Mouse (Mus musculus) forebrain, postnatal 0 days (tissue): Measurements from ENCODE around the gene Dnajc3. TPM values are rescaled to one million over a fixed set of nuclear protein-coding genes. Genes with fewer than 3 reads are reported as not detected.

Source experiments
- ATAC-seq: fragments of 200-750 bp; cut with Nextera tagmentation; 2 replicates; pipeline ENCODE4 v1.8.0; 2017; ENCODE audit warnings: mild to moderate bottlenecking, moderate library complexity
- DNase-seq: peaks from one replicate; pipeline ENCODE4 v3.0.0-alpha.2; 2015
- H3K27ac ChIP-seq: fragments of 300-500 bp; sonication (generic); 2 replicates; pipeline ENCODE4 v1.5.1; 2014; ENCODE audit warnings: low read depth, mild to moderate bottlenecking, antibody characterized with exemption, low read length, moderate library complexity, mixed read lengths
- H3K27me3 ChIP-seq: fragments of 300-500 bp; sonication (generic); 2 replicates; pipeline ENCODE4 v1.6.1; 2014; ENCODE audit warnings: mild to moderate bottlenecking, low read length, mixed read lengths; ENCODE audit not compliant: insufficient read depth
- H3K36me3 ChIP-seq: fragments of 300-500 bp; sonication (generic); 2 replicates; pipeline ENCODE4 v1.6.1; 2014; ENCODE audit warnings: mild to moderate bottlenecking, moderate library complexity; ENCODE audit not compliant: insufficient read depth
- H3K4me1 ChIP-seq: fragments of 300-500 bp; sonication (generic); 2 replicates; pipeline ENCODE4 v1.6.1; 2014; ENCODE audit warnings: antibody characterized with exemption; ENCODE audit not compliant: insufficient read depth
- H3K4me2 ChIP-seq: fragments of 300-500 bp; sonication (generic); 2 replicates; pipeline ENCODE4 v1.6.1; 2014; ENCODE audit warnings: low read depth, mild to moderate bottlenecking, moderate library complexity
- H3K4me3 ChIP-seq: fragments of 300-500 bp; sonication (generic); 2 replicates; pipeline ENCODE4 v1.5.1; 2014; ENCODE audit warnings: low read depth, low read length, mixed read lengths
- H3K9ac ChIP-seq: fragments of 300-500 bp; sonication (generic); 2 replicates; pipeline ENCODE4 v1.6.1; 2014; ENCODE audit warnings: mild to moderate bottlenecking
- H3K9me3 ChIP-seq: fragments of 300-500 bp; sonication (generic); 2 replicates; pipeline ENCODE4 v1.6.1; 2016; ENCODE audit warnings: low read length
- CTCF ChIP-seq: sonication (generic); IDR thresholded peaks from 2 replicates; pipeline ENCODE4 v1.5.1; 2016; ENCODE audit warnings: antibody characterized with exemption, control low read depth, low read depth
- WGBS: fragments of 180-500 bp; shearing (Covaris S2); extraction: QIAGEN DNeasy Blood & Tissue Kit; methylation state at CpG from one replicate; pipeline ENCODE4 v1.1.7; 2014; 5-methylcytosine and 5-hydroxymethylcytosine counted together
- polyA plus RNA-seq: library from polyadenylated mRNA; unstranded; fragments of >200 nt; fragmentation: Nextera tagmentation; extraction: Ambion mirVana; gene quantifications from 2 replicates; pipeline ENCODE4 v1.2.1, GENCODE M21; 2015
- total RNA-seq: library from RNA; depleted of rRNA; stranded (reverse); fragments of >200 nt; gene quantifications from 2 replicates; pipeline ENCODE4 v1.2.3, GENCODE M21; 2014

Dnajc3 gene
- total and polyA plus RNA-seq, 2 experiments from 2014 or later, result 19.4 to 27.0 TPM

DNA sequence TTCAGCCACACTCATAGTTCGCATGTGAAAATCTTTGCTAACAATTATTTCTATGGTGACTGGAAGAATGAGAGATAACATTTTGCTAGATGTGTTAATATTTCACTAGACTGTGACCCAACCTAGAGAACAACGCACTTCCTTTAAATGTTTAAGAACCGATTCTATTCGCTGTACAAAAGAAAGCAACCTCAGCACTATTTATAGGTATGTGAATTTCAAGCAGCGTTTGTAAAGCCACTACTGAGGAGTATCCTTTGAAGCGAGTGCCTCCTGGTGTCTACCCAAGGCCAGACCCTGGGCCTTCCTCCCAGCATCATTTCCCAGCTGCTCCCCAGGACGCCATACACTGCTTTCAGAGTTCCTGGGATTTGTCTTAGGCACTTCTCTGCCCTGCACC lies 17.1 kb upstream of the Dnajc3 start:
- no peak overlapping the region for H3K9ac ChIP-seq

DNA sequence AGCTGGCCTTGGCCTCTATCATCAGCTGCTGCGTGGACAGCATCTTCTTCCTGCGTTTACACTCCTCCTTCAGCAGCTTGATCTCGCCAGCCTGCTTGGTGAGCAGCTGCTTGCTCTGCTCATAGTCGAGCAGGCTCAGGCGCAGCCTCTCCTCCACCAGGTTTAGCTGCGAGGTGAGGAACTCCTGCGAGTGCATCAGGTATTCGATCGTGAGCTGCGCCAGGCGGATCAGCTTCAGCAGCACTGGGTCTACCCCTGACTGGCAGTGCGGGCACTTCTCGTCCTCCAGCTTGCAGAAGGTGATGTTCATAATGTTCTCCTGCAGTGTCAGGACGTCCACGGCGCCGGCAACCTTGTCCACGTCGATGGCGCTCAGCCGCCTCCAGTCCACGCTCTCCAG lies 15.5 kb upstream of the Dnajc3 start:
- Histone ChIP-seq H3K27ac (no peak overlapping the region), H3K27me3 (no peaks in the 10 kb centered on the region), H3K9ac (peak overlapping the region; percentile 50), H3K36me3 (peaks cover 10% of the 10 kb centered on the region), H3K4me2 (peak overlapping the region; percentile 91), H3K9me3 (no peaks in the 10 kb centered on the region), H3K4me1 (peaks cover 35% of the 10 kb centered on the region), H3K4me3 (peak overlapping the region; percentile 40)
- DNase-seq, result peak; percentile 34
- WGBS, result 24% methylated on average over 22 of the region's 22 CpGs
- 0 out of 2 replicates have a peak, but pooled peaks have one; percentile 2 for ATAC-seq
- no peak for TF ChIP-seq CTCF

More for the DNA sequence above, 17.1 kb upstream of the Dnajc3 start:
- 58% methylated on average over 7 of the region's 7 CpGs for WGBS
- TF ChIP-seq CTCF, result no peak
- DNase-seq, result no peak
- Histone ChIP-seq H3K36me3 (peaks cover 16% of the 10 kb centered on the region), H3K27me3 (no peaks in the 10 kb centered on the region), H3K9me3 (no peaks in the 10 kb centered on the region), H3K4me3 (no peak overlapping the region), H3K4me1 (peaks cover 31% of the 10 kb centered on the region), H3K27ac (no peak overlapping the region), H3K4me2 (peak overlapping the region; percentile 9; the same call in 1 of the 2 replicates)
- ATAC-seq, result no peak

- H3K4me2 ChIP-seq, result peak overlapping the region; percentile 91
- no peak overlapping the region for H3K27ac ChIP-seq
- WGBS, result 1% methylated on average over 47 of the region's 47 CpGs
- H3K27me3 ChIP-seq, result no peaks in the 10 kb centered on the region
- H3K4me1 ChIP-seq, result peaks cover 35% of the 10 kb centered on the region
- H3K9me3 ChIP-seq, result no peaks in the 10 kb centered on the region
- peaks cover 10% of the 10 kb centered on the region for H3K36me3 ChIP-seq
- no peak for TF ChIP-seq CTCF
- H3K4me3 ChIP-seq, result peak overlapping the region; percentile 40
- H3K9ac ChIP-seq, result peak overlapping the region; percentile 50
- no peak for DNase-seq
- ATAC-seq, result peak; percentile 1; the same call in 1 of the 2 replicates
Observed at GRCm38 (mm10) chr14:118922667-118923184, 15.1 kb upstream of the Dnajc3 start.

GRCm38 (mm10) chr14:118924673-118925615 lies 12.8 kb upstream of the Dnajc3 start, which contains the start of gene Dzip1:
Gene Dzip1, minus strand, starts transcription at chr14:118925460.
- 2% methylated on average over 51 of the region's 55 CpGs for WGBS
- peak; percentile 97 for ATAC-seq
- peak; percentile 27; the same call in 1 of the 2 replicates for TF ChIP-seq CTCF
- peak within 1 kb of the TSS; percentile 70 for H3K4me3 ChIP-seq
- no peaks in the 10 kb centered on the region for H3K27me3 ChIP-seq
- H3K4me1 ChIP-seq, result peaks cover 35% of the 10 kb centered on the region
- H3K9ac ChIP-seq, result peak within 1 kb of the TSS; percentile 86
- peak; percentile 92 for DNase-seq
- peak within 1 kb of the TSS; percentile 87 for H3K27ac ChIP-seq
- H3K4me2 ChIP-seq, result peak within 1 kb of the TSS; percentile 91
- H3K36me3 ChIP-seq, result no peaks in the 10 kb centered on the region
- no peaks in the 10 kb centered on the region for H3K9me3 ChIP-seq

- ATAC-seq (no peak), DNase-seq (no peak)
- H3K4me3 ChIP-seq, result no peak overlapping the region
- H3K4me2 ChIP-seq, result no peak overlapping the region
- H3K4me1 ChIP-seq, result peaks cover 14% of the 10 kb centered on the region
- 80% methylated on average over 3 of the region's 3 CpGs for WGBS
- H3K36me3 ChIP-seq, result no peaks in the 10 kb centered on the region
- H3K9ac ChIP-seq, result no peak overlapping the region
- no peak for TF ChIP-seq CTCF
- no peak overlapping the region for H3K27ac ChIP-seq
- H3K9me3 ChIP-seq, result no peaks in the 10 kb centered on the region
- no peaks in the 10 kb centered on the region for H3K27me3 ChIP-seq
Observed at GRCm38 (mm10) chr14:118928565-118928964, 9.2 kb upstream of the Dnajc3 start.

- DNase-seq, result no peak
- Histone ChIP-seq H3K4me3 (no peak overlapping the region), H3K4me1 (peaks cover 7% of the 10 kb centered on the region; the same call in 1 of the 2 replicates), H3K9ac (no peak overlapping the region), H3K36me3 (no peaks in the 10 kb centered on the region), H3K4me2 (no peak overlapping the region), H3K27ac (no peak overlapping the region), H3K9me3 (no peaks in the 10 kb centered on the region), H3K27me3 (no peaks in the 10 kb centered on the region)
- no peak for ATAC-seq
- no peak for TF ChIP-seq CTCF
- WGBS, result 77% methylated on average over 2 of the region's 2 CpGs
Observed at GRCm38 (mm10) chr14:118929779-118930178, 8.0 kb upstream of the Dnajc3 start.

DNA sequence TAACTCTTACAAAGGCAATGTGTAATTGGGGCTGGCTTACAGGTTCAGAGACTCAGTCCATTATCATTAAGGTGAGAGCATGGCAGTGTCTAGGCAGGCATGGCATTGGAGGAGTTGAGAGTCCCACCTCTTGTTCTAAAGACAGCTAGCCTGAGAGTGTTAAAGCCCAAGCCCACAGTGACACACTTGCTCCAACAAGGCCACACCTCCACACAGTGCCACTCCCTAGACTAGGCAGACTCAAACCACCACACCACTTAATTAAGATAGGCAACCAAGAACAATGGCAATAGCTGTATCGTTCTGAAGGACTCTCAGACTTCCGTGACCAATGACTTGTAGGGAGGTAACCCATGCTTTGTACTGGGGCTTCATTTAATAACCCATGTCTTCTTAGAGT lies 7.0 kb upstream of the Dnajc3 start:
- ATAC-seq (no peak), DNase-seq (no peak)
- 77% methylated on average over 2 of the region's 2 CpGs for WGBS
- TF ChIP-seq CTCF, result no peak
- H3K9me3 ChIP-seq, result no peaks in the 10 kb centered on the region
- peaks cover 4% of the 10 kb centered on the region; the same call in 1 of the 2 replicates for H3K4me1 ChIP-seq
- H3K4me2 ChIP-seq, result no peak overlapping the region
- no peaks in the 10 kb centered on the region for H3K27me3 ChIP-seq
- no peaks in the 10 kb centered on the region for H3K36me3 ChIP-seq
- H3K27ac ChIP-seq, result no peak overlapping the region
- H3K9ac ChIP-seq, result no peak overlapping the region
- H3K4me3 ChIP-seq, result no peak overlapping the region
